Mouse (Mus musculus): Measurements from ENCODE around the gene Thada. TPM values are rescaled to one million over a fixed set of nuclear protein-coding genes. Genes with fewer than 3 reads are reported as not detected.

The Thada gene
- polyA plus RNA-seq, 1 experiment from 2014 or later = 10.3 TPM

- Histone ChIP-seq H3K27me3 (no peaks in the 10 kb centered on the region), H3K4me1 (peaks cover 42% of the 10 kb centered on the region), H3K9me3 (peaks cover 6% of the 10 kb centered on the region), H3K27ac (peak overlapping the region; percentile 95), H3K36me3 (no peaks in the 10 kb centered on the region), H3K4me2 (no peak overlapping the region), H3K4me3 (no peak overlapping the region), H3K9ac (no peak overlapping the region)
- no peak for ATAC-seq (ENCODE audit: insufficient number of reproducible peaks, insufficient read depth, low FRiP score, low TSS enrichment, low read depth)
- 60% methylated on average over 4 of the region's 4 CpGs for WGBS
Observed at GRCm38 (mm10) chr17:84179973-84180365, 286.0 kb downstream of the Thada start.

- H3K9ac ChIP-seq = no peak overlapping the region
- H3K27me3 ChIP-seq = no peaks in the 10 kb centered on the region
- no peak for ATAC-seq (ENCODE audit: insufficient number of reproducible peaks, insufficient read depth, low FRiP score, low TSS enrichment, low read depth)
- no peak overlapping the region for H3K4me3 ChIP-seq
- H3K4me1 ChIP-seq = peaks cover 42% of the 10 kb centered on the region
- no peak overlapping the region for H3K4me2 ChIP-seq
- H3K36me3 ChIP-seq = no peaks in the 10 kb centered on the region
- H3K9me3 ChIP-seq = peaks cover 7% of the 10 kb centered on the region
- WGBS = 83% methylated on average over 17 of the region's 17 CpGs
- H3K27ac ChIP-seq = peak overlapping the region; percentile 95
Observed at GRCm38 (mm10) chr17:84179026-84179972, 286.7 kb downstream of the Thada start.

GRCm38 (mm10) chr17:84177481-84177880 lies 288.5 kb downstream of the Thada start:
- H3K27ac ChIP-seq = no peak overlapping the region

GRCm38 (mm10) chr17:84176446-84176845 lies 289.6 kb downstream of the Thada start:
- H3K27me3 ChIP-seq = no peaks in the 10 kb centered on the region
- H3K9ac ChIP-seq = no peak overlapping the region
- no peak overlapping the region for H3K27ac ChIP-seq
- no peak overlapping the region for H3K4me2 ChIP-seq
- no peak overlapping the region for H3K4me3 ChIP-seq
- peaks cover 7% of the 10 kb centered on the region for H3K9me3 ChIP-seq
- no peak for ATAC-seq (ENCODE audit: insufficient number of reproducible peaks, insufficient read depth, low FRiP score, low TSS enrichment, low read depth)
- peaks cover 19% of the 10 kb centered on the region for H3K4me1 ChIP-seq
- no peaks in the 10 kb centered on the region for H3K36me3 ChIP-seq
- 83% methylated on average over 7 of the region's 7 CpGs for WGBS

More at GRCm38 (mm10) chr17:84177481-84177880, 288.5 kb downstream of the Thada start:
- 32% methylated on average over 8 of the region's 8 CpGs for WGBS
- Histone ChIP-seq H3K36me3 (no peaks in the 10 kb centered on the region), H3K4me1 (peaks cover 30% of the 10 kb centered on the region), H3K9me3 (peaks cover 7% of the 10 kb centered on the region), H3K4me3 (no peak overlapping the region), H3K27me3 (no peaks in the 10 kb centered on the region), H3K4me2 (no peak overlapping the region), H3K9ac (no peak overlapping the region)
- ATAC-seq (ENCODE audit: insufficient number of reproducible peaks, insufficient read depth, low FRiP score, low TSS enrichment, low read depth) = no peak

GRCm38 (mm10) chr17:84175196-84175595 lies 290.8 kb downstream of the Thada start:
- WGBS = 96% methylated on average over 17 of the region's 17 CpGs
- peaks cover 7% of the 10 kb centered on the region for H3K9me3 ChIP-seq
- H3K27me3 ChIP-seq = no peaks in the 10 kb centered on the region
- peaks cover 7% of the 10 kb centered on the region for H3K4me1 ChIP-seq
- H3K36me3 ChIP-seq = no peaks in the 10 kb centered on the region
- H3K4me2 ChIP-seq = no peak overlapping the region
- H3K4me3 ChIP-seq = no peak overlapping the region
- H3K27ac ChIP-seq = no peak overlapping the region
- H3K9ac ChIP-seq = no peak overlapping the region
- no peak for ATAC-seq (ENCODE audit: insufficient number of reproducible peaks, insufficient read depth, low FRiP score, low TSS enrichment, low read depth)

GRCm38 (mm10) chr17:84167377-84167776 lies 298.6 kb downstream of the Thada start:
- H3K27ac ChIP-seq = no peak overlapping the region
- H3K4me1 ChIP-seq = peaks cover 12% of the 10 kb centered on the region
- no peak overlapping the region for H3K4me3 ChIP-seq
- WGBS = 92% methylated on average over 4 of the region's 4 CpGs
- H3K4me2 ChIP-seq = no peak overlapping the region
- H3K9me3 ChIP-seq = no peaks in the 10 kb centered on the region
- no peak for ATAC-seq (ENCODE audit: insufficient number of reproducible peaks, insufficient read depth, low FRiP score, low TSS enrichment, low read depth)
- no peak overlapping the region for H3K9ac ChIP-seq
- no peaks in the 10 kb centered on the region for H3K36me3 ChIP-seq
- no peaks in the 10 kb centered on the region for H3K27me3 ChIP-seq

- no peak overlapping the region for H3K4me2 ChIP-seq
- H3K27ac ChIP-seq = no peak overlapping the region
- peaks cover 23% of the 10 kb centered on the region for H3K4me1 ChIP-seq
- H3K27me3 ChIP-seq = no peaks in the 10 kb centered on the region
- no peak overlapping the region for H3K9ac ChIP-seq
- no peaks in the 10 kb centered on the region for H3K9me3 ChIP-seq
- no peaks in the 10 kb centered on the region for H3K36me3 ChIP-seq
- no peak for ATAC-seq (ENCODE audit: insufficient number of reproducible peaks, insufficient read depth, low FRiP score, low TSS enrichment, low read depth)
- H3K4me3 ChIP-seq = no peak overlapping the region
- WGBS = 85% methylated on average over 9 of the region's 9 CpGs
Observed at GRCm38 (mm10) chr17:84166135-84166860, 299.7 kb downstream of the Thada start.

GRCm38 (mm10) chr17:84165735-84166134 lies 300.3 kb downstream of the Thada start:
- Histone ChIP-seq H3K4me2 (no peak overlapping the region), H3K36me3 (no peaks in the 10 kb centered on the region), H3K4me1 (peaks cover 26% of the 10 kb centered on the region), H3K4me3 (no peak overlapping the region), H3K27me3 (no peaks in the 10 kb centered on the region), H3K9me3 (no peaks in the 10 kb centered on the region), H3K9ac (no peak overlapping the region), H3K27ac (no peak overlapping the region)
- ATAC-seq (ENCODE audit: insufficient number of reproducible peaks, insufficient read depth, low FRiP score, low TSS enrichment, low read depth) = no peak
- 75% methylated on average over 3 of the region's 3 CpGs for WGBS

- no peak for ATAC-seq (ENCODE audit: insufficient number of reproducible peaks, insufficient read depth, low FRiP score, low TSS enrichment, low read depth)
- Histone ChIP-seq H3K4me2 (no peak overlapping the region), H3K27me3 (no peaks in the 10 kb centered on the region), H3K4me1 (peaks cover 26% of the 10 kb centered on the region), H3K9ac (no peak overlapping the region), H3K9me3 (no peaks in the 10 kb centered on the region), H3K27ac (no peak overlapping the region), H3K36me3 (no peaks in the 10 kb centered on the region), H3K4me3 (no peak overlapping the region)
- 85% methylated on average over 8 of the region's 8 CpGs for WGBS
Observed at GRCm38 (mm10) chr17:84164146-84164545, 301.9 kb downstream of the Thada start.

- H3K4me1 ChIP-seq = peaks cover 26% of the 10 kb centered on the region
- no peak overlapping the region for H3K4me2 ChIP-seq
- H3K9me3 ChIP-seq = no peaks in the 10 kb centered on the region
- H3K36me3 ChIP-seq = no peaks in the 10 kb centered on the region
- ATAC-seq (ENCODE audit: insufficient number of reproducible peaks, insufficient read depth, low FRiP score, low TSS enrichment, low read depth) = no peak
- H3K9ac ChIP-seq = no peak overlapping the region
- no peaks in the 10 kb centered on the region; the same call in 1 of the 2 replicates for H3K27me3 ChIP-seq
- peak overlapping the region; percentile 44 for H3K27ac ChIP-seq
- H3K4me3 ChIP-seq = no peak overlapping the region
- WGBS = 63% methylated on average over 12 of the region's 12 CpGs
Observed at GRCm38 (mm10) chr17:84163066-84163785, 302.8 kb downstream of the Thada start.

GRCm38 (mm10) chr17:84162211-84162760 lies 303.7 kb downstream of the Thada start:
- WGBS = 78% methylated on average over 8 of the region's 8 CpGs
- Histone ChIP-seq H3K9me3 (no peaks in the 10 kb centered on the region), H3K27ac (peak overlapping the region; percentile 44; the same call in 1 of the 2 replicates)

More at GRCm38 (mm10) chr17:84162211-84162760, 303.7 kb downstream of the Thada start:
- Histone ChIP-seq H3K4me1 (peaks cover 26% of the 10 kb centered on the region), H3K4me2 (no peak overlapping the region), H3K9ac (no peak overlapping the region), H3K36me3 (no peaks in the 10 kb centered on the region), H3K4me3 (no peak overlapping the region), H3K27me3 (peaks cover 1% of the 10 kb centered on the region; the same call in 1 of the 2 replicates)
- no peak for ATAC-seq (ENCODE audit: insufficient number of reproducible peaks, insufficient read depth, low FRiP score, low TSS enrichment, low read depth)
